Mouse (Mus musculus) adrenal gland, postnatal 10 days (tissue): ENCODE data around the gene Eno1. TPM values are rescaled to one million over a fixed set of nuclear protein-coding genes. Genes with fewer than 3 reads are reported as not detected.
A peak's percentile ranks its signal among the peaks of the same experiment; 100 is the strongest.
"Not testable (repeated sequence)": the region's sequence is repeated elsewhere in the genome, so short reads cannot be mapped to it uniquely, and the experiment has no call there.

ENCODE experiments used
- DNase-seq: peaks from one replicate; pipeline ENCODE4 v3.0.0; 2021; ENCODE audit warnings: mixed read lengths
- total RNA-seq, 2 experiments: library from RNA; stranded (reverse); gene quantifications; 2 replicates each; pipeline ENCODE4 v1.2.3; 2021

The Eno1 gene
- total RNA-seq, 2 experiments from 2014 or later: 442 to 474 TPM

GRCm38 (mm10) chr4:150249731-150250270, 13.3 kb downstream of the Eno1 start:
- no peak for DNase-seq

GRCm38 (mm10) chr4:150250549-150251422, 14.3 kb downstream of the Eno1 start:
- peak; percentile 65 for DNase-seq

- no peak for DNase-seq
These were observed 17.9 kb downstream of the Eno1 start for GRCm38 (mm10) chr4:150254416-150254815.

GRCm38 (mm10) chr4:150255181-150255580, 18.7 kb downstream of the Eno1 start:
- DNase-seq: no peak

GRCm38 (mm10) chr4:150257252-150258204, 21.0 kb downstream of the Eno1 start:
- peak; percentile 92 for DNase-seq

GRCm38 (mm10) chr4:150258388-150258787, 21.9 kb downstream of the Eno1 start:
- DNase-seq: no peak

- DNase-seq: no peak
These were observed 23.1 kb downstream of the Eno1 start for GRCm38 (mm10) chr4:150259577-150259976.

GRCm38 (mm10) chr4:150260111-150260510, 23.6 kb downstream of the Eno1 start:
- DNase-seq: no peak

- DNase-seq: no peak
These were observed 24.2 kb downstream of the Eno1 start for GRCm38 (mm10) chr4:150260745-150261144.

- DNase-seq: no peak
These were observed 25.8 kb downstream of the Eno1 start for GRCm38 (mm10) chr4:150262301-150262700.

GRCm38 (mm10) chr4:150264903-150265302, 28.4 kb downstream of the Eno1 start:
- DNase-seq: no peak

GRCm38 (mm10) chr4:150265471-150265870, 28.9 kb downstream of the Eno1 start:
- no peak for DNase-seq

GRCm38 (mm10) chr4:150266655-150267223, 30.2 kb downstream of the Eno1 start:
- DNase-seq: no peak

GRCm38 (mm10) chr4:150268674-150269653, 32.4 kb downstream of the Eno1 start:
- no peak for DNase-seq

GRCm38 (mm10) chr4:150269679-150270078, 33.2 kb downstream of the Eno1 start:
- no peak for DNase-seq

GRCm38 (mm10) chr4:150270718-150271117, 34.2 kb downstream of the Eno1 start:
- DNase-seq: not testable (repeated sequence)

GRCm38 (mm10) chr4:150272725-150273124, 36.2 kb downstream of the Eno1 start:
- no peak for DNase-seq

GRCm38 (mm10) chr4:150275531-150275930, 39.0 kb downstream of the Eno1 start:
- no peak for DNase-seq

- DNase-seq: not testable (repeated sequence)
These were observed 42.8 kb downstream of the Eno1 start for GRCm38 (mm10) chr4:150279336-150279735.

GRCm38 (mm10) chr4:150280002-150280401, 43.5 kb downstream of the Eno1 start:
- DNase-seq: no peak

- DNase-seq: peak; percentile 33
These were observed 43.9 kb downstream of the Eno1 start for GRCm38 (mm10) chr4:150280459-150280858.
